Mouse (Mus musculus) embryonic fibroblast, embryonic 13.5 days (primary cell): ENCODE results near the gene Gtse1. TPM values are rescaled to one million over a fixed set of nuclear protein-coding genes. Genes with fewer than 3 reads are reported as not detected.
A peak's percentile ranks its signal among the peaks of the same experiment; 100 is the strongest.

Experiments
- H3K27ac ChIP-seq: 2 replicates; pipeline ENCODE4 v1.5.1; 2012; ENCODE audit warnings: low read length, control low read depth, inconsistent platforms; ENCODE audit not compliant: insufficient read depth
- H3K4me1 ChIP-seq: 2 replicates; pipeline ENCODE4 v1.6.1; 2011; ENCODE audit warnings: low read length; ENCODE audit not compliant: control insufficient read depth, insufficient read depth
- H3K4me3 ChIP-seq: 2 replicates; pipeline ENCODE4 v1.5.1; 2011; ENCODE audit warnings: mild to moderate bottlenecking, control low read depth, low read length; ENCODE audit not compliant: insufficient read depth
- CTCF ChIP-seq: IDR thresholded peaks from 2 replicates; pipeline ENCODE4 v1.5.1; 2011; ENCODE audit warnings: mild to moderate bottlenecking, control low read depth, low read length, moderate library complexity, borderline replicate concordance; ENCODE audit not compliant: insufficient read depth
- POLR2A ChIP-seq: IDR thresholded peaks from 2 replicates; pipeline ENCODE4 v1.6.1; 2011; ENCODE audit warnings: low read depth, mild to moderate bottlenecking, control low read depth, low read length, moderate library complexity
- polyA plus RNA-seq: library from polyadenylated mRNA; stranded (reverse); fragments of >200 nt; gene quantifications from 2 replicates; pipeline ENCODE4 v1.2.4, GENCODE M21; 2011; ENCODE audit warnings: low read depth; ENCODE audit not compliant: missing spikeins, insufficient read length

Gtse1 gene
- polyA plus RNA-seq, 1 experiment: 34.8 TPM

GRCm38 (mm10) chr15:85829470-85829869, 30.1 kb upstream of the Gtse1 start:
- Histone ChIP-seq H3K4me3 (no peak overlapping the region), H3K27ac (no peak overlapping the region), H3K4me1 (no peaks in the 10 kb centered on the region)
- no peak for TF ChIP-seq POLR2A
- TF ChIP-seq CTCF: no peak

- H3K4me3 ChIP-seq: peak within 1 kb of the TSS; percentile 85
- no peaks in the 10 kb centered on the region for H3K4me1 ChIP-seq
- no peak within 1 kb of the TSS for H3K27ac ChIP-seq
- peak; percentile 83 for TF ChIP-seq POLR2A
- TF ChIP-seq CTCF: no peak
These were observed 27.5 kb upstream of the Gtse1 start, which contains the start of gene Ttc38 for GRCm38 (mm10) chr15:85831954-85832590. Ttc38 (plus strand) TSS chr15:85832306.

GRCm38 (mm10) chr15:85832599-85832998, 26.9 kb upstream of the Gtse1 start:
- Histone ChIP-seq H3K4me3 (peak overlapping the region; percentile 85), H3K27ac (no peak overlapping the region), H3K4me1 (no peaks in the 10 kb centered on the region)
- TF ChIP-seq CTCF (no peak), POLR2A (no peak)

GRCm38 (mm10) chr15:85835335-85835734, 24.2 kb upstream of the Gtse1 start:
- TF ChIP-seq POLR2A (no peak), CTCF (no peak)
- Histone ChIP-seq H3K4me1 (no peaks in the 10 kb centered on the region), H3K27ac (no peak overlapping the region), H3K4me3 (no peak overlapping the region)

GRCm38 (mm10) chr15:85836887-85837286, 22.7 kb upstream of the Gtse1 start:
- Histone ChIP-seq H3K27ac (no peak overlapping the region), H3K4me3 (no peak overlapping the region), H3K4me1 (no peaks in the 10 kb centered on the region)
- no peak for TF ChIP-seq POLR2A
- no peak for TF ChIP-seq CTCF

- Histone ChIP-seq H3K4me3 (no peak overlapping the region), H3K4me1 (no peaks in the 10 kb centered on the region), H3K27ac (no peak overlapping the region)
- TF ChIP-seq POLR2A (no peak), CTCF (peak; percentile 64; the same call in 1 of the 2 replicates)
These were observed 18.6 kb upstream of the Gtse1 start for GRCm38 (mm10) chr15:85840983-85841382.

GRCm38 (mm10) chr15:85841796-85842360, 17.7 kb upstream of the Gtse1 start:
- H3K27ac ChIP-seq: no peak overlapping the region
- H3K4me1 ChIP-seq: no peaks in the 10 kb centered on the region
- no peak for TF ChIP-seq POLR2A
- no peak for TF ChIP-seq CTCF
- H3K4me3 ChIP-seq: no peak overlapping the region

- TF ChIP-seq CTCF (no peak), POLR2A (no peak)
- H3K4me3 ChIP-seq: no peak overlapping the region
- no peaks in the 10 kb centered on the region for H3K4me1 ChIP-seq
- no peak overlapping the region for H3K27ac ChIP-seq
These were observed 14.5 kb upstream of the Gtse1 start for GRCm38 (mm10) chr15:85845071-85845470.

- Histone ChIP-seq H3K27ac (no peak overlapping the region), H3K4me1 (no peaks in the 10 kb centered on the region), H3K4me3 (no peak overlapping the region)
- TF ChIP-seq POLR2A: no peak
- no peak for TF ChIP-seq CTCF
These were observed 7.7 kb upstream of the Gtse1 start for GRCm38 (mm10) chr15:85851656-85852392.
